Mouse (Mus musculus) heart, embryonic 11.5 days (tissue): ENCODE measurements around the gene Phldb2. TPM values are rescaled to one million over a fixed set of nuclear protein-coding genes. Genes with fewer than 3 reads are reported as not detected.
A peak's percentile ranks its signal among the peaks of the same experiment; 100 is the strongest.

Experiments
- ATAC-seq: fragments of 200-750 bp; cut with Nextera tagmentation; replicated peaks from 2 replicates; pipeline ENCODE4 v1.8.0; 2017; ENCODE audit warnings: moderate library complexity; ENCODE audit not compliant: insufficient number of reproducible peaks, low FRiP score, low TSS enrichment
- H3K27ac ChIP-seq: fragments of 300-500 bp; sonication (generic); 2 replicates; pipeline ENCODE4 v1.5.1; 2014; ENCODE audit warnings: mild to moderate bottlenecking, low read depth, low read length
- H3K27me3 ChIP-seq: fragments of 300-500 bp; sonication (generic); 2 replicates; pipeline ENCODE4 v1.6.1; 2014; ENCODE audit warnings: mild to moderate bottlenecking, low read length, mixed read lengths; ENCODE audit not compliant: control insufficient read depth, insufficient read depth
- H3K36me3 ChIP-seq: fragments of 300-500 bp; sonication (generic); 2 replicates; pipeline ENCODE4 v1.6.1; 2014; ENCODE audit warnings: mild to moderate bottlenecking, low read length, moderate library complexity, mixed read lengths; ENCODE audit not compliant: control insufficient read depth, insufficient read depth
- H3K4me1 ChIP-seq: fragments of 300-500 bp; sonication (generic); 2 replicates; pipeline ENCODE4 v1.6.1; 2014; ENCODE audit warnings: low read length; ENCODE audit not compliant: control insufficient read depth, insufficient read depth
- H3K4me2 ChIP-seq: fragments of 300-500 bp; sonication (generic); 2 replicates; pipeline ENCODE4 v1.6.1; 2014; ENCODE audit warnings: mild to moderate bottlenecking, moderate library complexity
- H3K4me3 ChIP-seq: fragments of 300-500 bp; sonication (generic); 2 replicates; pipeline ENCODE4 v1.5.1; 2014; ENCODE audit warnings: low read depth, low read length
- H3K9ac ChIP-seq: fragments of 300-500 bp; sonication (generic); 2 replicates; pipeline ENCODE4 v1.6.1; 2014; ENCODE audit warnings: mild to moderate bottlenecking, low read depth, low read length, moderate library complexity
- H3K9me3 ChIP-seq: fragments of 300-500 bp; sonication (generic); replicated peaks from 2 replicates; pipeline ENCODE4 v1.6.1; 2016; ENCODE audit warnings: low read length; ENCODE audit not compliant: control insufficient read depth
- whole genome bisulfite sequencing: fragments of 180-500 bp; shearing (Covaris S2); extraction: QIAGEN DNeasy Blood & Tissue Kit; methylation state at CpG from one replicate; pipeline ENCODE4 v1.1.7; 2014; ENCODE audit not compliant: insufficient replicate concordance; 5-methylcytosine and 5-hydroxymethylcytosine counted together
- polyA plus RNA-seq: library from polyadenylated mRNA; unstranded; fragments of >200 nt; fragmentation: Nextera tagmentation; extraction: Ambion mirVana; gene quantifications from 2 replicates; pipeline ENCODE4 v1.2.1, GENCODE M21; 2014

Phldb2 gene
- polyA plus RNA-seq, 1 experiment from 2014 or later, result 37.3 TPM

DNA sequence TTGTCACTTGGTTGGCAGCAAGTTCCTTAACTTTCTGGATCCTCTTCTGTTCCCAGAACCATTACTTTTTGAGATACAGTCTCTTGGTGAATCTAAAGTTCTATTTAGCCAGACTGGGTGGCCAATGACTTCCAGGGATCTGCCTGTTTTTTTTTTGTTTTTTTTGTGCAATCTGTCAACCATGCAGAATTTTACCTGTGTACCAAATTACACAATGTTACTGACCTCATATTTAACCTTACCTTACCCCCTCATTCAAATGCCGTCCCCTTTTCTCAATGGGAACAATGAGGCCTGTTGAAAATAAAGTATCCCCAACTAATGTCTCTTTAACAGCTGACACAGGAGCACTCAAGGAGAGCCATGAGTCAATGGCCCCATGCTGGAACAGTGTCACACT is 22.9 kb upstream of the Phldb2 start:
- H3K27ac ChIP-seq, result no peak overlapping the region
- no peaks in the 10 kb centered on the region for H3K27me3 ChIP-seq
- H3K4me3 ChIP-seq, result no peak overlapping the region
- H3K4me2 ChIP-seq, result no peak overlapping the region
- no peak for ATAC-seq
- H3K36me3 ChIP-seq, result no peaks in the 10 kb centered on the region; the same call in 1 of the 2 replicates
- H3K9ac ChIP-seq, result no peak overlapping the region
- no peaks in the 10 kb centered on the region for H3K9me3 ChIP-seq
- 80% methylated on average over 1 of the region's 1 CpGs for WGBS
- no peaks in the 10 kb centered on the region for H3K4me1 ChIP-seq

DNA sequence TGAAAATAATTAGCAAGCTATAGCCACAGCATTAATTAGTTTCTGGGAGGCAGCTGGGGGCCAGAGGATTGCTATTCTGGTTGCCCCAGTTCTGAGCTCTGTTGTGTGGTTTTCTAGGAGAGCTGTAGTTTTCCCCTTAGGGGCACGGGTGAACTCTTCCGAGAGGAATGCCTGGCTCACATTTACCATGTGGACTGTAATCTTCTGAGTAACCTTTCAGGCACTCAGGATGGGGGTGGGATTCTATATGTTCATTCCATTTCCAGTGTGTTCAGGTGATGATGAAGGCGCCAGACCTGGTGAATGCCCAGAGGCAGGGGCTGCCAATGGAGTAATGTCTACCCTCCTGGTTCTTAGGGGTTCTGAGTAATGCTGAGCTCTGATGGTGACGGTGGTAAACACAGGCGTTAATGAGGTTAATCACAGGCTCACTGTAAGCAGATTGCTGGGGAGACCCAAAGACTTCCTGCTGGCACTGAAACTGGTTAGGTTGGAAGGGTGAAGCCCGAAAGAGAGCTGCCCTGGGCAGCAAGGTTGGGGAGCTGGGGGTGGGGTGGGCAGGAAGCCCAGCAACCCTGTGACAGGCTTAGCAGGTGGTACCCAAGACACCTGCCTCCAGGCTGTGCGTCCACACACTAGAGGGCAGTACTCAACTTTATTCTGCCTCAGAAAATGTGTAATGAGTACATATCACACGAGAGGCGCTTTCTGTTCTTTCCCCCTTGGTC is 20.7 kb upstream of the Phldb2 start:
- no peaks in the 10 kb centered on the region for H3K27me3 ChIP-seq
- H3K4me3 ChIP-seq, result no peak overlapping the region
- H3K9me3 ChIP-seq, result no peaks in the 10 kb centered on the region
- H3K36me3 ChIP-seq, result no peaks in the 10 kb centered on the region; the same call in 1 of the 2 replicates
- ATAC-seq, result no peak
- no peaks in the 10 kb centered on the region for H3K4me1 ChIP-seq
- no peak overlapping the region for H3K27ac ChIP-seq
- H3K4me2 ChIP-seq, result no peak overlapping the region
- H3K9ac ChIP-seq, result no peak overlapping the region
- WGBS, result 40% methylated on average over 9 of the region's 9 CpGs

DNA sequence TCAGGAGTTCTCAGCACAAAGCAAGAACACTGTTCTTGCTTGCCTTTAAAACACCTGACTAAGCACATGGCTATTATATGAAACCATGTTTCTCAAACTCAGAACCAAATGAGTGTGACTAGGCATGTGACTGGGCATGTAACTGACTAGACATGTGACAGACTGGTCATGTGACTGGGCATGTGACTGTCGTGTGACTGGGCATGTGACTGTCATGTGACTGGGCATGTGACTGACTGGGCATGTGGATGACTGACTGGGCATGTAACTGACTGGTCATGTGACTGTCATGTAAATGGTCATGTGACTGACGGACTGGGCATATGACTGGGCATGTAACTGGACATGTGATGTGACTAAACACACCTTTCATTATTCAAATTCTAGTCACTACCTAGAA is 16.8 kb upstream of the Phldb2 start:
- Histone ChIP-seq H3K27ac (no peak overlapping the region), H3K4me3 (no peak overlapping the region), H3K9me3 (no peaks in the 10 kb centered on the region), H3K27me3 (no peaks in the 10 kb centered on the region), H3K4me2 (no peak overlapping the region), H3K36me3 (no peaks in the 10 kb centered on the region; the same call in 1 of the 2 replicates), H3K4me1 (peaks cover 3% of the 10 kb centered on the region; the same call in 1 of the 2 replicates), H3K9ac (no peak overlapping the region)
- WGBS, result 84% methylated on average over 2 of the region's 2 CpGs
- ATAC-seq, result no peak

DNA sequence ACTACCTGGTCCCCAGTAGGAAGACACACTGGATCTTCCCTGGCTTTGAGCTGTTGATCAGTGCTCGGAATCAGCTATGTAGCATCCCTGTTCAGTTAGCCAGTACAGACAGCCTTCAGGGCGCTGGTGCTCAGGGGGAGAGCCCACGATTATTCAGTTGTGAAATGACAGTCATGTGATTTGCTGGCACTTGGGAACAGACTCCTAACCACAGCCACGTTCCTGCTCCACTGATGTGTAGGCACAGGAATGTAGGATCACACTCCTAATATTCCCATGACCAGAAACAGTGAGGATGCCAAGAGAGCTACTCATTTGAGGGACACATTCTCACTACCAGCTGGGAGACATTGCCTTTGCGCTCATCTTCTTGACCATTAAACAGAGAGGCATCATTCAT is 15.3 kb upstream of the Phldb2 start:
- Histone ChIP-seq H3K27ac (no peak overlapping the region), H3K27me3 (no peaks in the 10 kb centered on the region), H3K4me1 (peaks cover 3% of the 10 kb centered on the region; the same call in 1 of the 2 replicates), H3K9me3 (no peaks in the 10 kb centered on the region), H3K9ac (no peak overlapping the region), H3K4me2 (no peak overlapping the region), H3K4me3 (no peak overlapping the region), H3K36me3 (no peaks in the 10 kb centered on the region; the same call in 1 of the 2 replicates)
- 75% methylated on average over 5 of the region's 5 CpGs for WGBS
- no peak for ATAC-seq

- H3K4me3 ChIP-seq, result no peak overlapping the region
- H3K27me3 ChIP-seq, result no peaks in the 10 kb centered on the region
- H3K9me3 ChIP-seq, result no peaks in the 10 kb centered on the region
- H3K9ac ChIP-seq, result no peak overlapping the region
- H3K4me1 ChIP-seq, result peaks cover 6% of the 10 kb centered on the region
- WGBS, result 11% methylated on average over 7 of the region's 7 CpGs
- peak; percentile 33; the same call in 1 of the 2 replicates for ATAC-seq
- no peak overlapping the region for H3K4me2 ChIP-seq
- no peak overlapping the region for H3K27ac ChIP-seq
- no peaks in the 10 kb centered on the region; the same call in 1 of the 2 replicates for H3K36me3 ChIP-seq
These were observed 14.1 kb upstream of the Phldb2 start for GRCm38 (mm10) chr16:45967471-45967870.

GRCm38 (mm10) chr16:45966604-45967003 is 13.2 kb upstream of the Phldb2 start:
- H3K27me3 ChIP-seq, result no peaks in the 10 kb centered on the region
- ATAC-seq, result no peak
- no peak overlapping the region for H3K27ac ChIP-seq
- no peak overlapping the region for H3K4me2 ChIP-seq
- WGBS, result 57% methylated on average over 5 of the region's 5 CpGs
- no peak overlapping the region for H3K4me3 ChIP-seq
- peaks cover 6% of the 10 kb centered on the region for H3K4me1 ChIP-seq
- H3K9ac ChIP-seq, result no peak overlapping the region
- no peaks in the 10 kb centered on the region for H3K9me3 ChIP-seq
- no peaks in the 10 kb centered on the region for H3K36me3 ChIP-seq

DNA sequence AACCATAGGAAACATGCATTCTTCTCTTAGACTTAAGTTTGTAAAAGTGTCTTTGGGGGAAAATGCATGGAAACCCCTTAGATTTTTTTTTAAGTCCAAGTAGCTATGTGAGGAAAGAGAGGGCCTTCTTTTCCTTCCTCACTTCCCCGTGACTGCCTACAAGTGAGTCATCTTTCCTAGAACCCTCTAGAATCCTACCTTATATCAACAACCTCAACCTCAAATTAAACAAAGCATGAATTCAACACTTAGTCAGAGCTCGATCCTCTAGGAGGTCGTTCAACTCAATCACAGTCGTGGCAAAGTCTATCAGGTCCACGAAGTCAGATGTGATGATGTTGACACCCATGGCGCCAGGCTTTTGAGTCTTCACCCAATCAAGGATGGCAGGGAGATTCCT is 11.4 kb upstream of the Phldb2 start:
- no peak for ATAC-seq
- H3K36me3 ChIP-seq, result no peaks in the 10 kb centered on the region
- 70% methylated on average over 6 of the region's 6 CpGs for WGBS

DNA sequence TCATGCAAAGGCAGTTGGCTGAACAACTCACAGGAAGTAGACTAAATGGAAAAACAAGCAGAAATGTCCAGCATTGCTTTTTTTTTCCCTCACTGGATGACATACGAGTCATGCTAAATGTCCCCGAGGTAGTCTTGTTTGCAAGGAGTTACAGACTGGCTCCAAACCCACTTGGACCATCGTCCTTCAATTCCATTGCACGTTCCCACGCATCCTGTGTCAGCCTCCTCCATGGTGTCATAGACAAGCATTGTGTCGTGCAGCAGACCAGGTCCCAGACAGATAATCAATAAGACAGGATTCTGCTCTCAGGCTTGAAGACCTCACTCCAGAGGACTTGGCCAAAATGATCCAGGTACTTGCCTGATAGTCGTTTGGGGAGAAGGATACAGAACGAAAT is 10.4 kb upstream of the Phldb2 start:
- no peak overlapping the region for H3K9ac ChIP-seq
- WGBS, result 77% methylated on average over 8 of the region's 8 CpGs
- peaks cover 6% of the 10 kb centered on the region for H3K4me1 ChIP-seq
- no peak overlapping the region for H3K27ac ChIP-seq
- no peak for ATAC-seq
- H3K4me2 ChIP-seq, result no peak overlapping the region
- no peak overlapping the region for H3K4me3 ChIP-seq
- no peaks in the 10 kb centered on the region for H3K36me3 ChIP-seq
- H3K9me3 ChIP-seq, result no peaks in the 10 kb centered on the region
- H3K27me3 ChIP-seq, result no peaks in the 10 kb centered on the region

More for the DNA sequence above, 11.4 kb upstream of the Phldb2 start:
- Histone ChIP-seq H3K4me1 (peaks cover 6% of the 10 kb centered on the region), H3K4me3 (no peak overlapping the region), H3K4me2 (no peak overlapping the region), H3K9me3 (no peaks in the 10 kb centered on the region), H3K27ac (no peak overlapping the region), H3K27me3 (no peaks in the 10 kb centered on the region), H3K9ac (no peak overlapping the region)

DNA sequence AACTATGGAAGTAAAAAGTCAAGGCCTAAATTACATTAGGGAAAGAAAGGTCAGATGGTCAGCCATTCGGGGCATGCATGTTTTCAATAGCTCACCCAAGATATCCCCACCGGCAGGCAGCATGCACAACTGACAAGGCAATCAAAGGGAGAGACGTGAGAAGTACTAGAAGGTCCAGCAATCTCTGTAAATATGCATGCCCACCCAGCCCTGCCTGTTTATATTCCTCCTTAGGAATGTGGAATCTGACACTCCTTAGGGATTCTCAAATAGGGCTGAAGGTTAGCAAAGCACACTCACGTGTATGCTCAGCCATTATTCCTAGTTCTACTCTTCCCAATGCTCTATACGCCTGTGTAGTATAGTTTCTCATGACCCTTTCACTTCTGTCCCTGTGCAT is 9.7 kb upstream of the Phldb2 start:
- Histone ChIP-seq H3K27ac (no peak overlapping the region), H3K9ac (no peak overlapping the region), H3K27me3 (no peaks in the 10 kb centered on the region), H3K4me1 (peaks cover 6% of the 10 kb centered on the region), H3K4me2 (no peak overlapping the region), H3K36me3 (no peaks in the 10 kb centered on the region), H3K9me3 (no peaks in the 10 kb centered on the region), H3K4me3 (no peak overlapping the region)
- no peak for ATAC-seq
- WGBS, result 28% methylated on average over 5 of the region's 5 CpGs
